Mouse (Mus musculus): ENCODE measurements around the gene Gtdc1.

GRCm38 (mm10) chr2:44957329-44957797, 29.9 kb upstream of the Gtdc1 start:
- TF ChIP-seq CTCF (IDR thresholded peaks at IDR 0.05; ENCODE audit: control insufficient read depth, insufficient read depth, insufficient replicate concordance, low read depth, low read length), result no peak
- no peak for TF ChIP-seq POLR2A (IDR thresholded peaks at IDR 0.05; ENCODE audit: control insufficient read depth, low read depth, low read length)

Measured in testis, adult 2 months (tissue).